Mouse (Mus musculus): ENCODE measurements at regions not wholly inside any gene's neighbourhood (a gene's known extent, or its start where the extent isn't known, plus 50 kb on each side); places are given as distances from the start of the nearest gene placed in this dataset.

GRCm38 (mm10) chr11:30710266-30710665 is 60.9 kb upstream of the Acyp2 start:
- DNase-seq, result no peak
- Histone ChIP-seq H3K4me3 (replicated peaks; ENCODE audit: insufficient read depth, low read depth, low read length) (no peak overlapping the region), H3K27ac (ENCODE audit: insufficient read depth, low read length) (no peak overlapping the region)

GRCm38 (mm10) chr11:30720803-30721202 is 50.7 kb upstream of the Psme4 start:
- TF ChIP-seq CTCF (IDR thresholded peaks at IDR 0.05; ENCODE audit: borderline replicate concordance, insufficient read depth, low read depth, low read length), result no peak
- TF ChIP-seq POLR2A (IDR thresholded peaks at IDR 0.05; ENCODE audit: borderline replicate concordance, insufficient read depth, low read length), result no peak
- Histone ChIP-seq H3K4me1 (ENCODE audit: control insufficient read depth, insufficient read depth, low read length) (peaks cover 2% of the 10 kb centered on the region; the same call in 1 of the 2 replicates), H3K27ac (ENCODE audit: insufficient read depth, low read length) (no peak overlapping the region), H3K4me3 (replicated peaks; ENCODE audit: insufficient read depth, low read depth, low read length) (no peak overlapping the region), H3K27me3 (ENCODE audit: control insufficient read depth, insufficient read depth, low read length) (no peaks in the 10 kb centered on the region)
- WGBS, result 2% methylated on average over 1 of the region's 1 CpGs
- DNase-seq, result peak in 1 of 2 experiments; percentile 58

More at GRCm38 (mm10) chr11:30710266-30710665, 60.9 kb upstream of the Acyp2 start:
- Histone ChIP-seq H3K27me3 (ENCODE audit: control insufficient read depth, insufficient read depth, low read length) (no peaks in the 10 kb centered on the region), H3K4me1 (ENCODE audit: control insufficient read depth, insufficient read depth, low read length) (no peaks in the 10 kb centered on the region)
- TF ChIP-seq POLR2A (IDR thresholded peaks at IDR 0.05; ENCODE audit: borderline replicate concordance, insufficient read depth, low read length) (no peak), CTCF (IDR thresholded peaks at IDR 0.05; ENCODE audit: borderline replicate concordance, insufficient read depth, low read depth, low read length) (no peak)

Measured in cerebellum, adult 2 months (tissue).